8 mouse cellular contexts compared by ENCODE assay signal in genomic region chr4:135254770-135255169, GRCm38 (mm10). TPM values are rescaled to one million over a fixed set of nuclear protein-coding genes. Genes with fewer than 3 reads are reported as not detected.
A peak's percentile ranks its signal among the peaks of the same experiment; 100 is the strongest.
DNase-seq lines count a peak whose midpoint lies in the region; ATAC-seq and TF ChIP-seq lines count a peak whose summit lies in the region.

No protein-coding gene starts in this region.

- DNase-seq in lung, adult 18-20 months = peak; percentile 44 to 64
- no peak for DNase-seq in lung, postnatal 14 days
- DNase-seq in forebrain, postnatal 0 days = no peak
- DNase-seq in limb, embryonic 10.5 days (ENCODE audit: low spot score) = no peak
- DNase-seq in layer of hippocampus, postnatal 10 days (ENCODE audit: low spot score in 2 of 2) = no peak
- no peak for DNase-seq in right cerebral cortex, postnatal 14 days
- no peak for DNase-seq in spleen, postnatal 10 days (ENCODE audit: low spot score in 2 of 2)

- H3K4me2 ChIP-seq in forebrain, postnatal 0 days (ENCODE audit: low read depth) = no peak overlapping the region

- no peak overlapping the region for H3K4me3 ChIP-seq in forebrain, postnatal 0 days (ENCODE audit: low read depth, low read length)
- no peak overlapping the region for H3K4me3 ChIP-seq in limb, embryonic 10.5 days
- no peak overlapping the region for H3K4me3 ChIP-seq in olfactory bulb, adult 2 months (ENCODE audit: insufficient read depth, low read depth, low read length)

- no peaks in the 10 kb centered on the region for H3K4me1 ChIP-seq in forebrain, postnatal 0 days (ENCODE audit: insufficient read depth)
- peaks cover 14% of the 10 kb centered on the region; the same call in 1 of the 2 replicates for H3K4me1 ChIP-seq in limb, embryonic 10.5 days
- peaks cover 17% of the 10 kb centered on the region for H3K4me1 ChIP-seq in olfactory bulb, adult 2 months (ENCODE audit: control insufficient read depth, insufficient read depth, low read length)

- no peak overlapping the region for H3K9ac ChIP-seq in forebrain, postnatal 0 days

- peak overlapping the region; percentile 35; the same call in 1 of the 2 replicates for H3K27ac ChIP-seq in forebrain, postnatal 0 days (ENCODE audit: low read depth, low read length)
- H3K27ac ChIP-seq in limb, embryonic 10.5 days = peak overlapping the region; percentile 56; the same call in 1 of the 2 replicates
- peak overlapping the region; percentile 86 for H3K27ac ChIP-seq in olfactory bulb, adult 2 months (ENCODE audit: insufficient read depth, low read depth, low read length)

- no peak for TF ChIP-seq POLR2A in olfactory bulb, adult 2 months (IDR thresholded peaks at IDR 0.05; ENCODE audit: insufficient read depth, low read depth, low read length)

- no peaks in the 10 kb centered on the region for H3K9me3 ChIP-seq in forebrain, postnatal 0 days (ENCODE audit: low read length)
- no peaks in the 10 kb centered on the region for H3K9me3 ChIP-seq in limb, embryonic 10.5 days (replicated peaks)

- 30% methylated on average over 3 of the region's 3 CpGs for WGBS in forebrain, postnatal 0 days
- 85% methylated on average over 3 of the region's 3 CpGs for WGBS in limb, embryonic 10.5 days
- WGBS in olfactory bulb, adult 2 months = 18% methylated on average over 3 of the region's 3 CpGs

- no peaks in the 10 kb centered on the region for H3K27me3 ChIP-seq in forebrain, postnatal 0 days (ENCODE audit: insufficient read depth, low read length)
- no peaks in the 10 kb centered on the region for H3K27me3 ChIP-seq in limb, embryonic 10.5 days (ENCODE audit: low read depth, poor library complexity, severe bottlenecking)

- no peak for TF ChIP-seq CTCF in forebrain, postnatal 0 days (IDR thresholded peaks at IDR 0.05; ENCODE audit: low read depth)
- TF ChIP-seq CTCF in olfactory bulb, adult 2 months (IDR thresholded peaks at IDR 0.05; ENCODE audit: insufficient read depth, low read depth, low read length) = no peak

- no peaks in the 10 kb centered on the region for H3K36me3 ChIP-seq in forebrain, postnatal 0 days (ENCODE audit: insufficient read depth)
- H3K36me3 ChIP-seq in limb, embryonic 10.5 days = peaks cover 52% of the 10 kb centered on the region

- ATAC-seq in forebrain, postnatal 0 days = no peak

RNA-seq across cellular contexts. Expression of gene Clic4, which starts 17.8 kb away (rescaled TPM):
- 44.0 and 65.2 TPM in 2 replicates for total RNA-seq in forebrain, postnatal 0 days (2014; rRNA removed)
- 34.5 and 41.5 TPM in 2 replicates for polyA plus RNA-seq in forebrain, postnatal 0 days (2015; fragmentation: Nextera tagmentation; extraction: Ambion mirVana)
- polyA plus RNA-seq in limb, embryonic 10.5 days (2016; fragmentation: Nextera tagmentation; extraction: Ambion mirVana) = 208 and 220 TPM in 2 replicates
- not detected in 2 replicates for polyA plus RNA-seq in olfactory bulb, adult 2 months (2012; ENCODE audit: insufficient read depth, insufficient read length, low replicate concordance, missing spikeins)
- 10 to 100 TPM; 31.0 to 31.6 TPM for total RNA-seq in layer of hippocampus, postnatal 10 days (2021)

Comparison
In these comparisons a context has a peak if more than half of its experiments do, and no peak if none do; other contexts are left out.
1. DNase-seq: peak in lung, adult 18-20 months (2 of 2); none in lung, postnatal 14 days (single experiment), forebrain, postnatal 0 days (single experiment), limb, embryonic 10.5 days (single experiment), layer of hippocampus, postnatal 10 days (0 of 2), right cerebral cortex, postnatal 14 days (single experiment) and spleen, postnatal 10 days (0 of 2).
2. H3K27ac ChIP-seq: peak in every context shown above with its lines; median percentile 86 in olfactory bulb, adult 2 months; 56 in limb, embryonic 10.5 days; 35 in forebrain, postnatal 0 days.